ENCODE assay signal across 9 mouse cellular contexts in the genomic region with DNA sequence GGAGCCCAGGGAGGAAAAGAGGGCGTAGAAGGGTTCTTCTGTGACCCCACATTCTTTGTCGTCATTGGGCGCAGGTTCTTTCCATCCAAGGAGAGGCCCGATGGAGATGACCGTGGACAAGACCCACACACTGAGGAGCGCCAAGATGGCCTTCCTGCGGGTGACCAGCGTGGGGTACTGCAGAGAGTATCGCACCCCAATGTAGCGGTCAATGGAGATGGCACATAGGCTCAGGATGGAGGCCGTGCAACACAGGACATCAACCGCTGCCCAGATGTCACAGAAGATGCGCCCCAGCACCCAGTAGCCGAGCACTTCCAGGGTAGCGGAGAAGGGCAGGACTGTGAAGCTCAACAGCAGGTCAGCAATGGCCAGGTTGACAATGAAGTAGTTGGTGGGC.
DNase-seq lines count a peak whose midpoint lies in the region; ATAC-seq and TF ChIP-seq lines count a peak whose summit lies in the region.
"Had no signal": no experiment of that assay in that cellular context is flagged by ENCODE, and none has a peak within 500 bp of the region (broad histone marks: within the 10 kb centered on the region; RNA-seq: fewer than 3 reads in every experiment).

No protein-coding gene starts in this region.

- ATAC-seq in heart, embryonic 11.5 days (replicated peaks; ENCODE audit: insufficient number of reproducible peaks, low FRiP score, low TSS enrichment): no peak
- ATAC-seq in heart, postnatal 0 days (ENCODE audit: insufficient read depth, low read depth): 0 out of 2 replicates have a peak, but pooled peaks have one; percentile 5
- no peak for ATAC-seq in limb, embryonic 15.5 days (ENCODE audit: insufficient number of reproducible peaks, low FRiP score, low TSS enrichment, low read depth)

- peaks cover 7% of the 10 kb centered on the region; the same call in 1 of the 2 replicates for H3K4me1 ChIP-seq in heart, embryonic 11.5 days (ENCODE audit: control insufficient read depth, insufficient read depth, low read length)
- no peaks in the 10 kb centered on the region for H3K4me1 ChIP-seq in ES-Bruce4 (ENCODE audit: control insufficient read depth, insufficient read depth, low read length)
- H3K4me1 ChIP-seq in heart, postnatal 0 days (ENCODE audit: control insufficient read depth, insufficient read depth): 0 out of 2 replicates have a peak, but pooled peaks cover 12% of the 10 kb centered on the region
- peaks cover 7% of the 10 kb centered on the region for H3K4me1 ChIP-seq in limb, embryonic 15.5 days
- no peaks in the 10 kb centered on the region; the same call in 1 of the 2 replicates for H3K4me1 ChIP-seq in thymus, adult 2 months (replicated peaks; ENCODE audit: control insufficient read depth, insufficient read depth, low read length)
- H3K4me1 ChIP-seq: liver, embryonic 13.5 days had no signal

- no peak overlapping the region for H3K27ac ChIP-seq in heart, embryonic 11.5 days (ENCODE audit: low read depth, low read length)
- H3K27ac ChIP-seq in ES-Bruce4 (ENCODE audit: insufficient read depth, low read length): no peak overlapping the region
- no peak overlapping the region for H3K27ac ChIP-seq in heart, postnatal 0 days (ENCODE audit: low read depth)
- no peak overlapping the region for H3K27ac ChIP-seq in limb, embryonic 15.5 days
- H3K27ac ChIP-seq in thymus, adult 2 months (ENCODE audit: control insufficient read depth, insufficient read depth, low read length): no peak overlapping the region
- H3K27ac ChIP-seq: liver, embryonic 13.5 days had no signal

- H3K4me3 ChIP-seq in heart, embryonic 11.5 days (ENCODE audit: low read depth, low read length): peak overlapping the region; percentile 66
- peak overlapping the region; percentile 47 for H3K4me3 ChIP-seq in ES-Bruce4 (ENCODE audit: low read depth, low read length)
- H3K4me3 ChIP-seq in heart, postnatal 0 days (ENCODE audit: low read depth, low read length): peak overlapping the region; percentile 56
- peak overlapping the region; percentile 51; the same call in 1 of the 2 replicates for H3K4me3 ChIP-seq in limb, embryonic 15.5 days
- no peak overlapping the region for H3K4me3 ChIP-seq in thymus, adult 2 months (ENCODE audit: control insufficient read depth, insufficient read depth, low read length)

- no peaks in the 10 kb centered on the region for H3K36me3 ChIP-seq in heart, embryonic 11.5 days (ENCODE audit: control insufficient read depth, insufficient read depth, low read length)
- no peaks in the 10 kb centered on the region for H3K36me3 ChIP-seq in ES-Bruce4 (ENCODE audit: control insufficient read depth, insufficient read depth, low read length, poor library complexity, severe bottlenecking)
- H3K36me3 ChIP-seq in heart, postnatal 0 days (replicated peaks; ENCODE audit: control insufficient read depth, insufficient read depth, low read length): no peaks in the 10 kb centered on the region
- H3K36me3 ChIP-seq in limb, embryonic 15.5 days: no peaks in the 10 kb centered on the region
- no peaks in the 10 kb centered on the region for H3K36me3 ChIP-seq in thymus, adult 2 months (ENCODE audit: control insufficient read depth, insufficient read depth, low read length)
- H3K36me3 ChIP-seq: liver, embryonic 13.5 days had no signal

- TF ChIP-seq CTCF in ES-Bruce4 (IDR thresholded peaks at IDR 0.05; ENCODE audit: low read depth, low read length): no peak
- no peak for TF ChIP-seq CTCF in heart, postnatal 0 days (IDR thresholded peaks at IDR 0.05; ENCODE audit: low read depth)
- TF ChIP-seq CTCF in thymus, adult 2 months (IDR thresholded peaks at IDR 0.05; ENCODE audit: borderline replicate concordance, control insufficient read depth, extremely low read depth, insufficient read depth, low read length, poor library complexity): no peak

- TF ChIP-seq EP300 in ES-Bruce4 (IDR thresholded peaks at IDR 0.05; ENCODE audit: insufficient read depth, low read depth, low read length): no peak
- TF ChIP-seq EP300 in heart, postnatal 0 days (IDR thresholded peaks at IDR 0.05; ENCODE audit: low read depth): no peak

- no peaks in the 10 kb centered on the region for H3K9me3 ChIP-seq in heart, embryonic 11.5 days (replicated peaks; ENCODE audit: control insufficient read depth, low read length)
- H3K9me3 ChIP-seq in ES-Bruce4 (replicated peaks; ENCODE audit: control insufficient read depth, insufficient read depth, low read length, poor library complexity, severe bottlenecking): no peaks in the 10 kb centered on the region
- H3K9me3 ChIP-seq in heart, postnatal 0 days (replicated peaks; ENCODE audit: control insufficient read depth, low read length): no peaks in the 10 kb centered on the region
- no peaks in the 10 kb centered on the region for H3K9me3 ChIP-seq in limb, embryonic 15.5 days
- H3K9me3 ChIP-seq: liver, embryonic 13.5 days had no signal

- 89% methylated on average over 15 of the region's 15 CpGs for WGBS in heart, embryonic 11.5 days (ENCODE audit: insufficient replicate concordance)
- 92% methylated on average over 15 of the region's 15 CpGs for WGBS in heart, postnatal 0 days
- 96% methylated on average over 15 of the region's 15 CpGs for WGBS in limb, embryonic 15.5 days
- 93% methylated on average over 15 of the region's 15 CpGs for WGBS in thymus, adult 2 months

- TF ChIP-seq POLR2A in ES-Bruce4 (IDR thresholded peaks at IDR 0.05; ENCODE audit: insufficient read depth, low read length): no peak
- TF ChIP-seq POLR2A in thymus, adult 2 months (IDR thresholded peaks at IDR 0.05; ENCODE audit: control insufficient read depth, extremely low read depth, insufficient read depth, low read length, poor library complexity): no peak

- peaks cover 14% of the 10 kb centered on the region for H3K27me3 ChIP-seq in heart, embryonic 11.5 days (ENCODE audit: control insufficient read depth, insufficient read depth, low read length)
- peaks cover 13% of the 10 kb centered on the region for H3K27me3 ChIP-seq in ES-Bruce4 (ENCODE audit: control insufficient read depth, insufficient read depth, low read length, poor library complexity, severe bottlenecking)
- 0 out of 2 replicates have a peak, but pooled peaks cover 12% of the 10 kb centered on the region for H3K27me3 ChIP-seq in heart, postnatal 0 days (ENCODE audit: control insufficient read depth, insufficient read depth, low read length)
- peaks cover 45% of the 10 kb centered on the region for H3K27me3 ChIP-seq in limb, embryonic 15.5 days
- H3K27me3 ChIP-seq in thymus, adult 2 months (ENCODE audit: control insufficient read depth, insufficient read depth, low read length): peaks cover 8% of the 10 kb centered on the region

- DNase-seq in heart, adult 18-20 months: no peak
- no peak for DNase-seq in heart, postnatal 0 days (ENCODE audit: low spot score)
- no peak for DNase-seq in ovary, adult 18-20 months (ENCODE audit: low spot score)
- DNase-seq in thymus, adult 2 months: no peak
- DNase-seq in gastrocnemius, adult 8-10 months (ENCODE audit: low spot score in 2 of 2): no peak
- DNase-seq: liver, embryonic 13.5 days had no signal

- H3K4me2 ChIP-seq in heart, embryonic 11.5 days: peak overlapping the region; percentile 83
- peak overlapping the region; percentile 63 for H3K4me2 ChIP-seq in heart, postnatal 0 days (ENCODE audit: low read depth, low read length)
- H3K4me2 ChIP-seq in limb, embryonic 15.5 days: 0 out of 2 replicates have a peak overlapping the region, but pooled peaks have one; percentile 82

- H3K9ac ChIP-seq in heart, embryonic 11.5 days (ENCODE audit: low read depth, low read length): no peak overlapping the region
- H3K9ac ChIP-seq in ES-Bruce4 (ENCODE audit: low read depth, poor library complexity, severe bottlenecking): no peak overlapping the region
- H3K9ac ChIP-seq in heart, postnatal 0 days (replicated peaks; ENCODE audit: low read depth, low read length): no peak overlapping the region
- no peak overlapping the region for H3K9ac ChIP-seq in limb, embryonic 15.5 days
- H3K9ac ChIP-seq: liver, embryonic 13.5 days had no signal
